Mouse (Mus musculus) kidney, adult 2 months (tissue): ENCODE results near the gene Pa2g4.

ENCODE experiments used
- CTCF ChIP-seq: fragments of 200-500 bp; conservative IDR thresholded peaks from 2 replicates; pipeline ENCODE4 v1.5.1; 2011; ENCODE audit warnings: low read depth, mild to moderate bottlenecking, control low read depth, low read length, moderate library complexity, mixed read lengths; ENCODE audit not compliant: insufficient read depth, insufficient read length
- POLR2A ChIP-seq: fragments of 200-500 bp; IDR thresholded peaks from one replicate; pipeline ENCODE4 v1.6.1; 2011; ENCODE audit warnings: low read depth, low read length, control low read depth

- no peak for TF ChIP-seq POLR2A
- TF ChIP-seq CTCF = no peak
Measured at GRCm38 (mm10) chr10:128601499-128601898, 35.7 kb upstream of the Pa2g4 start.
